Mouse (Mus musculus) thymus, adult 2 months (tissue): ENCODE measurements around the gene Utp20. TPM values are rescaled to one million over a fixed set of nuclear protein-coding genes. Genes with fewer than 3 reads are reported as not detected.
"Not testable (repeated sequence)": the region's sequence is repeated elsewhere in the genome, so short reads cannot be mapped to it uniquely, and the experiment has no call there.

Source experiments
- DNase-seq: peaks from one replicate; pipeline ENCODE4 v3.0.0; 2021
- H3K27ac ChIP-seq: fragments of 200-500 bp; 2 replicates; pipeline ENCODE4 v1.5.1; 2012; ENCODE audit warnings: low read length, control low read depth; ENCODE audit not compliant: control insufficient read depth, insufficient read depth
- H3K27me3 ChIP-seq: fragments of 200-500 bp; 2 replicates; pipeline ENCODE4 v1.6.1; 2012; ENCODE audit warnings: mild to moderate bottlenecking, low read length, moderate library complexity, mixed read lengths; ENCODE audit not compliant: control insufficient read depth, insufficient read depth
- H3K36me3 ChIP-seq: fragments of 200-500 bp; 2 replicates; pipeline ENCODE4 v1.6.1; 2012; ENCODE audit warnings: mild to moderate bottlenecking, low read length, moderate library complexity; ENCODE audit not compliant: control insufficient read depth, insufficient read depth
- H3K4me1 ChIP-seq: fragments of 200-500 bp; replicated peaks from 2 replicates; pipeline ENCODE4 v1.6.1; 2012; ENCODE audit warnings: low read length; ENCODE audit not compliant: control insufficient read depth, insufficient read depth
- H3K4me3 ChIP-seq: fragments of 200-500 bp; 2 replicates; pipeline ENCODE4 v1.5.1; 2012; ENCODE audit warnings: mild to moderate bottlenecking, low read length, control low read depth, moderate library complexity; ENCODE audit not compliant: control insufficient read depth, insufficient read depth
- CTCF ChIP-seq: fragments of 200-500 bp; IDR thresholded peaks from 2 replicates; pipeline ENCODE4 v1.5.1; 2012; ENCODE audit warnings: mild to moderate bottlenecking, control low read depth, low read length, moderate library complexity, borderline replicate concordance; ENCODE audit not compliant: control insufficient read depth, poor library complexity, insufficient read depth; ENCODE audit errors: extremely low read depth
- POLR2A ChIP-seq: fragments of 200-500 bp; IDR thresholded peaks from 2 replicates; pipeline ENCODE4 v1.6.1; 2012; ENCODE audit warnings: mild to moderate bottlenecking, low read length, control low read depth, moderate library complexity; ENCODE audit not compliant: control insufficient read depth, poor library complexity, insufficient read depth; ENCODE audit errors: extremely low read depth
- WGBS: fragments of 180-500 bp; shearing (Covaris S2); methylation state at CpG from one replicate; pipeline ENCODE4 v1.1.7; 2018; 5-methylcytosine and 5-hydroxymethylcytosine counted together
- polyA plus RNA-seq: library from polyadenylated mRNA; depleted of rRNA; stranded (reverse); fragments of >200 nt; gene quantifications from 2 replicates; pipeline ENCODE4 v1.2.3, GENCODE M21; 2012

The Utp20 gene
- polyA plus RNA-seq, 1 experiment, result 6.6 TPM

DNA sequence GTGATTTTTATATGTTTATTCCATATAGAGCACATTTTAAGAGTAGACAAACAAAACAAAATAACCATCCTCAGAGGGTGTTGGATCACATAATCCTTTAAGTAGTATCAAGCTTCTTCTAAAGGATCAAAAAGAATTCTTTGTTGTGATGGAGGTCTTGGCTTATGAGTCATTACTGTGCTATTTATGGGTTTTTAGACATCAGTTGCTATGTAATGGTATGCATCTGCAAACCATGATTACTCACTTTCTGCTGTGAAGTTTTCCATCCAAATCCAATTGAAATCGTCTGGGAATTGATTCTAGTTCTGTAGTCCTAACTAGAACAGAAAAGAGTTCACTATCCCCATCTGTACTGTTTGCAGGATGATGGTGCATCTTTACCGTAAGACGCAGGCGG, 23.4 kb upstream of the Utp20 start:
- no peaks in the 10 kb centered on the region for H3K27me3 ChIP-seq
- no peaks in the 10 kb centered on the region for H3K36me3 ChIP-seq
- no peaks in the 10 kb centered on the region for H3K4me1 ChIP-seq
- H3K27ac ChIP-seq, result no peak overlapping the region
- H3K4me3 ChIP-seq, result no peak overlapping the region
- TF ChIP-seq CTCF, result no peak
- TF ChIP-seq POLR2A, result no peak
- WGBS, result 87% methylated on average over 4 of the region's 4 CpGs
- no peak for DNase-seq

GRCm38 (mm10) chr10:88848876-88849476, 22.4 kb upstream of the Utp20 start:
- 87% methylated on average over 7 of the region's 7 CpGs for WGBS
- H3K4me1 ChIP-seq, result no peaks in the 10 kb centered on the region
- no peaks in the 10 kb centered on the region for H3K36me3 ChIP-seq
- no peak overlapping the region for H3K27ac ChIP-seq
- no peak for DNase-seq
- no peak overlapping the region for H3K4me3 ChIP-seq
- no peak for TF ChIP-seq POLR2A
- TF ChIP-seq CTCF, result no peak
- H3K27me3 ChIP-seq, result no peaks in the 10 kb centered on the region

DNA sequence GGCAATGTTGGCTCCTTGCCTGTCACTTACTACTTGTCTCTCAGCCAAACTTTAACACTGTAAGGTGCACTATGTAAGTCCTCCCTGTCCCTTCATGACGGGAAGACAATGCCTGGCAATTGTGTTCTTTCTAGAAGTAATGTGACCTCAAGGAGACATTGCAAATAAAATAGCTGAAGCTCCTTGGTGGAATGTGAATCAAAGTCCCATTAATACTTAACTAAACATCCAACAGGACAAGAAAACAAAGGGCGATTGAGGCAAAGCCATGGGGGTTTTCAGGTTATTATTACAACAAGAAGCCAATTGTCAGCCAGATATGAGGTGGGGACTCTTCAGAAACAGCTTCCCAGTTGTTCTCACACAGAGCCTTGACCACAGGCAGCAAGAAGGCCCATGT, 7.6 kb upstream of the Utp20 start:
- Histone ChIP-seq H3K27me3 (no peaks in the 10 kb centered on the region), H3K36me3 (no peaks in the 10 kb centered on the region), H3K27ac (no peak overlapping the region), H3K4me1 (no peaks in the 10 kb centered on the region), H3K4me3 (no peak overlapping the region)
- 89% methylated on average over 2 of the region's 2 CpGs for WGBS
- TF ChIP-seq CTCF (no peak), POLR2A (no peak)
- DNase-seq, result no peak

DNA sequence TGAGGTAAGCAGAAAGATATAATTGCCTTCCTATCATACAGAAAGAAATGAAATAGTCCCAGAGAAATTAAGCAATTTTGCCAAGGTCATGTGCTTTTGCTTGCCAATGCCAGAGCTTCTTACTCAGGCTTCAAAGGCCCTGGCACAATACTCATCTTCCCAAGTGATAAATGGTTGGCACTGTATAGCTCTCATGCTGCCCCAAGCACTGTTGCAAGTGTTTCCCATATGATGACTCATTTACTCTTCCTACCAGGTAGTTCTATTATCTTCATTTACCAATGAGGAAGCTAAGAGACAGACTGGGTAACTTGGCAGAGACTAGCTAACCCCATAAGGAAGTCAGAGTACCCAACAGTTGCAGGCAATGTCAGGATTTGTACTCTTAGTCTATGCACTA, 1.8 kb upstream of the Utp20 start:
- Histone ChIP-seq H3K36me3 (no peaks in the 10 kb centered on the region), H3K4me1 (peaks cover 2% of the 10 kb centered on the region), H3K27me3 (no peaks in the 10 kb centered on the region), H3K27ac (no peak overlapping the region), H3K4me3 (no peak overlapping the region)
- no peak for TF ChIP-seq CTCF
- TF ChIP-seq POLR2A, result no peak
- no peak for DNase-seq

GRCm38 (mm10) chr10:88827596-88827995, 992 bp upstream of the Utp20 start:
- TF ChIP-seq POLR2A, result no peak
- TF ChIP-seq CTCF, result no peak
- Histone ChIP-seq H3K36me3 (no peaks in the 10 kb centered on the region), H3K4me3 (no peak overlapping the region), H3K27me3 (no peaks in the 10 kb centered on the region), H3K27ac (no peak overlapping the region), H3K4me1 (peaks cover 2% of the 10 kb centered on the region)
- 95% methylated on average over 4 of the region's 4 CpGs for WGBS
- no peak for DNase-seq

- not testable (repeated sequence) for H3K27ac ChIP-seq, H3K4me1 ChIP-seq, H3K27me3 ChIP-seq, H3K36me3 ChIP-seq, DNase-seq
- WGBS, result 4% methylated on average over 6 of the region's 6 CpGs
- peak overlapping the region; percentile 97 for H3K4me3 ChIP-seq
Measured at GRCm38 (mm10) chr10:88826947-88827306, 323 bp upstream of the Utp20 start.

DNA sequence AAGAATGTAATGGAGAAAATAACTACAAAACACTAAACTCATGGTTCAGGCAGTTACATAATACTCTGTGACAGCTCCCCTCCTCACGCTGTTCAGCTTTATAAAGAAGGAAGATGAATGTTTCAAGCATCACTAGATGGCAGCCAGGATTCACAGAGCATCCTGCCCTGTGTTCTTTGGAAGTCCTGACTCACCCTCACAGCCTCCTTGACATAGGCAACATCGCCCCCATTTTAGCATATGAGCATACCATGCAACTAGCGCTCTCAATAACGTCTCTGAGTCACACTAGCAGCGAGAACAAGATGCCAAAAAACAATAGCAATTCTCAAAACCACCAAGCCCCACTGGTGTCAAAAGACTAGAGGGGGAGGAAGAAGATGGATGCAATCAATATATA, 9.3 kb downstream of the Utp20 start:
- no peak overlapping the region for H3K4me3 ChIP-seq
- no peak for DNase-seq
- peaks cover 8% of the 10 kb centered on the region for H3K36me3 ChIP-seq
- H3K4me1 ChIP-seq, result no peaks in the 10 kb centered on the region
- H3K27ac ChIP-seq, result no peak overlapping the region
- TF ChIP-seq POLR2A (no peak), CTCF (no peak)
- H3K27me3 ChIP-seq, result no peaks in the 10 kb centered on the region
- WGBS, result 96% methylated on average over 5 of the region's 5 CpGs
